Mouse (Mus musculus) kidney, postnatal 0 days (tissue): Measurements from ENCODE around the gene Ccnb2. TPM values are rescaled to one million over a fixed set of nuclear protein-coding genes. Genes with fewer than 3 reads are reported as not detected.
A peak's percentile ranks its signal among the peaks of the same experiment; 100 is the strongest.

Experiments
- ATAC-seq: fragments of 200-750 bp; cut with Nextera tagmentation; replicated peaks from 2 replicates; pipeline ENCODE4 v1.8.0; 2017; ENCODE audit warnings: low read depth, moderate number of reproducible peaks, moderate TSS enrichment, moderate library complexity; ENCODE audit not compliant: low FRiP score
- DNase-seq: peaks from one replicate; pipeline ENCODE4 v3.0.0-alpha.2; 2016; ENCODE audit warnings: low spot score
- H3K27ac ChIP-seq: fragments of 300-500 bp; sonication (generic); 2 replicates; pipeline ENCODE4 v1.5.1; 2014; ENCODE audit warnings: mild to moderate bottlenecking
- H3K27me3 ChIP-seq: fragments of 300-500 bp; sonication (generic); 2 replicates; pipeline ENCODE4 v1.6.1; 2014; ENCODE audit warnings: low read length, mixed read lengths; ENCODE audit not compliant: insufficient read depth
- H3K36me3 ChIP-seq: fragments of 300-500 bp; sonication (generic); 2 replicates; pipeline ENCODE4 v1.6.1; 2014; ENCODE audit warnings: low read length, mixed read lengths; ENCODE audit not compliant: insufficient read depth
- H3K4me1 ChIP-seq: fragments of 300-500 bp; sonication (generic); replicated peaks from 2 replicates; pipeline ENCODE4 v1.6.1; 2014; ENCODE audit warnings: antibody characterized with exemption, low read length, mixed read lengths; ENCODE audit not compliant: insufficient read depth
- H3K4me2 ChIP-seq: fragments of 300-500 bp; sonication (generic); 2 replicates; pipeline ENCODE4 v1.6.1; 2014; ENCODE audit warnings: mild to moderate bottlenecking, low read length, moderate library complexity, mixed read lengths
- H3K4me3 ChIP-seq: fragments of 300-500 bp; sonication (generic); replicated peaks from 2 replicates; pipeline ENCODE4 v1.5.1; 2014; ENCODE audit warnings: low read depth, low read length
- H3K9ac ChIP-seq: fragments of 300-500 bp; sonication (generic); 2 replicates; pipeline ENCODE4 v1.6.1; 2014; ENCODE audit warnings: low read depth, low read length
- H3K9me3 ChIP-seq: fragments of 300-500 bp; sonication (generic); replicated peaks from 2 replicates; pipeline ENCODE4 v1.6.1; 2016; ENCODE audit warnings: low read length, inconsistent platforms, mixed read lengths
- CTCF ChIP-seq: IDR thresholded peaks from 2 replicates; pipeline ENCODE4 v1.5.1; 2016; ENCODE audit warnings: antibody characterized with exemption, low read depth, mild to moderate bottlenecking, moderate library complexity
- WGBS: fragments of 180-500 bp; shearing (Covaris S2); extraction: QIAGEN DNeasy Blood & Tissue Kit; methylation state at CpG from one replicate; pipeline ENCODE4 v1.1.7; 2014; 5-methylcytosine and 5-hydroxymethylcytosine counted together
- microRNA-seq: library from miRNA; unstranded; fragments of <30 nt; microRNA quantifications from one replicate; pipeline ENCODE4, GENCODE M21; 2016
- polyA plus RNA-seq: library from polyadenylated mRNA; unstranded; fragments of >200 nt; fragmentation: Nextera tagmentation; extraction: Ambion mirVana; gene quantifications from 2 replicates; pipeline ENCODE4 v1.2.1, GENCODE M21; 2015

The Ccnb2 gene
- polyA plus RNA-seq, 1 experiment from 2014 or later: 127 TPM

DNA sequence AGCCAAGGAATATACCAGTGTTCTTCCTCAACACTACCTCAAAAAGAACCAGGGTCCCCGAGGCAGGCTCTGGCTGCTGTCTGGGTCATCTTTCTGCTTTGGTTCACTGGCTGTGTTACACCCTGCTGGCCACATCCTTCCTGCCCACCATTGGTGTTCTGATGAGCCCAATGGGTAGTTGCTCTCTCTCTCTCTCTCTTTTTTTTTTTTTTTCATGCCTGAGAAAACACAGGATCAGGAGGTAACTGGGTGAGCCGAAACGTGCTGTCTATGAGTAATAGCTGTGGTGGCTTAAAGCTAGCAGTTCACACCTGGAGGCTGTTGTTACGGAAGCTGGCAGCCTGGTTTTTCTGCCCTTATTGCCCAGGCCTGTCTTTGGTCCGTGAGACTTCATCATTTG lies 49.7 kb downstream of the Ccnb2 start:
- ATAC-seq (no peak), DNase-seq (peak; percentile 22)
- Histone ChIP-seq H3K9me3 (no peaks in the 10 kb centered on the region), H3K36me3 (peaks cover 27% of the 10 kb centered on the region), H3K4me1 (no peaks in the 10 kb centered on the region), H3K27ac (no peak overlapping the region), H3K4me3 (no peak overlapping the region), H3K27me3 (no peaks in the 10 kb centered on the region), H3K4me2 (no peak overlapping the region), H3K9ac (no peak overlapping the region)
- WGBS: 38% methylated on average over 5 of the region's 5 CpGs
- no peak for TF ChIP-seq CTCF

DNA sequence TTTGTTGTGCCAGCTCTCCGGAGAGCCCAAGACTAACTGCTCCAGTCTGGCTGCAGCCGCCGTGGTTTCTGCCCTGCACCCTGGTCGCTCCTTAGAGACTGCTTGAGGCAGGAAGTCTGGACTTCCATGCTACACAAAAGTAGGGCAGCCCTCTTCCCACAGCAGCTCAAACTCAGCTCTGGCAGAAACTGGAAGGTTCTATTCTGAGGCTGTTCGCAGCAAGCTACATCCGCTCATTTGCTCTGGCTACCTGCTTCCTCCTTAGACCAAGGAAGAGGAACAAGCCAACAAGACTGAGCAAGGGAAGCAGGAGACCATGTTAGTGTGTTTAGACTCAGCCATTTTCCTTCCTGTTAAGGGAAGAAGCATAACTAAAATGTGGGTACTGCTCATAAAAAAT lies 54.4 kb downstream of the Ccnb2 start:
- DNase-seq (no peak), ATAC-seq (no peak)
- H3K9ac ChIP-seq: no peak overlapping the region
- H3K4me2 ChIP-seq: no peak overlapping the region
- TF ChIP-seq CTCF: no peak
- H3K36me3 ChIP-seq: peaks cover 42% of the 10 kb centered on the region
- WGBS: 90% methylated on average over 6 of the region's 6 CpGs
- H3K4me3 ChIP-seq: no peak overlapping the region
- H3K27ac ChIP-seq: no peak overlapping the region
- H3K4me1 ChIP-seq: no peaks in the 10 kb centered on the region
- H3K9me3 ChIP-seq: no peaks in the 10 kb centered on the region
- no peaks in the 10 kb centered on the region for H3K27me3 ChIP-seq

DNA sequence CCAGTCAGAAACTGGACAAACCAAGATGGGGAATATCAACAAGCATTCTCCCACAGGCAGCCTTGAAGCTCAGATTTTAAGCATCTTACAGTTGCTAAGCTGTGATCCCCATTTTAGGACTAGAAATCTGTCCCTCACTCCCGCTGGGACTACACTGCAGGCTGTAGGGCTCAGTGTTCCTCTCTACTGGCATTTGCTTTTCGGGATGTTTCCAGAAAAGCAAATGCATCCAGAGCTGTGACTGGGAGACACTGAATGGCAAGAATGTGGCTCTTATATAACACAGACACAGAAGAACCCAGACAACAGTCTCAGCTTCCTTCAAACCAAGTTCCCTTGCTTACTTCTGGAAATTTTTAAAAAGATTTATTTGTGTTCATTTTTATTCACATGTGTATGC lies 55.4 kb downstream of the Ccnb2 start:
- TF ChIP-seq CTCF: no peak
- H3K27me3 ChIP-seq: no peaks in the 10 kb centered on the region
- no peak for DNase-seq
- H3K9ac ChIP-seq: no peak overlapping the region
- no peak overlapping the region for H3K4me2 ChIP-seq
- no peak for ATAC-seq
- peaks cover 42% of the 10 kb centered on the region for H3K36me3 ChIP-seq
- H3K27ac ChIP-seq: no peak overlapping the region
- H3K4me1 ChIP-seq: no peaks in the 10 kb centered on the region
- WGBS: 93% methylated on average over 2 of the region's 2 CpGs
- no peak overlapping the region for H3K4me3 ChIP-seq
- no peaks in the 10 kb centered on the region for H3K9me3 ChIP-seq

DNA sequence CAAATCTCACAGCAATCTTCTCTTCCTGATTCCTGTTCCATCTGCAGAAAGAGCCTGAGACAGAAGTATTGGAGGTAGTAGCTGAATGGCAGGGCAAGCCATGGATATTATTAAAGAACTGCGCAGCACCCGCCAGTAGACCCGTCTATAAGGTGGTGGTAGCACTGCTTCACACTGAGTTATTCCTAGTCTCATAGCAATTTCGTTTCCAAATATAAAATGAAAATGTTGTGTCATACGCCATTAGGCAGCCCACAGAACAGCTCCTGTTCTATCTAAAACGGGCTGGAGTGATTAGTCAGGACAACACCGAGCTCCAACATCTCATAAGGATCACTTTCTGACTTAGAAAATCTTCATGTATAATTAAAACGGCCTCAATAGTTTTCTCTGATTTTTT lies 56.6 kb downstream of the Ccnb2 start:
- no peak for TF ChIP-seq CTCF
- H3K9ac ChIP-seq: no peak overlapping the region
- ATAC-seq (no peak), DNase-seq (no peak)
- H3K36me3 ChIP-seq: peaks cover 34% of the 10 kb centered on the region
- no peaks in the 10 kb centered on the region for H3K9me3 ChIP-seq
- WGBS: 95% methylated on average over 8 of the region's 8 CpGs
- H3K4me3 ChIP-seq: no peak overlapping the region
- no peak overlapping the region for H3K4me2 ChIP-seq
- no peaks in the 10 kb centered on the region for H3K27me3 ChIP-seq
- no peaks in the 10 kb centered on the region for H3K4me1 ChIP-seq
- no peak overlapping the region for H3K27ac ChIP-seq

DNA sequence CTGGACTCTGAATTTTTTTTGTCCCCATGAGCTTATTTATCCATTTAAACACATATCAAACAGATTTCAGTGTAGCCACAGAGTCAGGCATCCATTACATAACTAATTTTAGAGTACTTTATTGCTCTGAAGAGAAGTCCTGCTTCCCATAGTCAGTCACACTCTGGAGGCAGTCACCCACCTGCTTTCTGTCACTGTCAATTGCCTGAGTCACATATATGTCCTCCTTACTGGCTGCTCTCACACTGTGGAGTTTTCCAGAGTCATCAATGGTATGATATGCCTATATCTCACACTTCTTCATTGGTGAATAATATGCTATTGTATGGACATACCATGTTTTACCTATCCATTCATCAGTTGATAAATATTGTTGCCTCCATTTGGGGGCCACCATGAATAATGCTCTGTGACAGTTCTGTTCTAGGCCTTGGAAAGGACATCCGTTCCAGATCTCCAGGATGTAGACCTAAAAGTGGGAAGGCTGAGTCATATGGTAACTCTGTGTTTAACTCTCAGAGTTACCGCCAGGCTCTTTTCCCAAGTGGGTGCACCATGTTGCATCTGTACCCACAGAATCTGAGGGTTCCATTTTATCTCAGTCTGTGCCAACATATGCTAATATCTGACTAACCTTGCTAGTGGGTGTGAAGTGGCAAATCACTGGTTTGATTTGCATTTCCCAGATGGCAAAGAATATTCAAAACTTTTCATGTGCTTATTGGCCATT lies 61.8 kb downstream of the Ccnb2 start:
- H3K4me3 ChIP-seq: no peak overlapping the region
- no peak overlapping the region for H3K27ac ChIP-seq
- H3K9ac ChIP-seq: no peak overlapping the region
- H3K9me3 ChIP-seq: no peaks in the 10 kb centered on the region
- no peaks in the 10 kb centered on the region for H3K4me1 ChIP-seq
- 98% methylated on average over 2 of the region's 2 CpGs for WGBS
- ATAC-seq (no peak), DNase-seq (no peak)
- no peaks in the 10 kb centered on the region for H3K27me3 ChIP-seq
- 0 out of 2 replicates have a peak, but pooled peaks cover 16% of the 10 kb centered on the region for H3K36me3 ChIP-seq
- TF ChIP-seq CTCF: no peak
- H3K4me2 ChIP-seq: no peak overlapping the region

Small RNA genes lying within 50 kb of the gene (microRNA-seq; reads per million reads assigned to microRNA genes)
- 2.2 reads per million, percentile 2 among the genes with 10 or more reads in this experiment for gene Mir5626

Other genes starting within 250 kb of the Ccnb2 start
- 17.0 and 20.2 TPM in 2 replicates for gene Myo1e, start 214.2 kb downstream of the Ccnb2 start, polyA plus RNA-seq
- gene Rnf111, start 82.2 kb upstream of the Ccnb2 start, polyA plus RNA-seq: 21.7 and 23.1 TPM in 2 replicates
- 38.1 and 38.9 TPM in 2 replicates for gene Sltm, start 121.2 kb upstream of the Ccnb2 start, polyA plus RNA-seq
- 1.3 and 1.7 TPM in 2 replicates for gene Gm10642, start 234.7 kb upstream of the Ccnb2 start, polyA plus RNA-seq
- gene Mindy2, start 235.6 kb upstream of the Ccnb2 start, polyA plus RNA-seq: 14.6 and 16.9 TPM in 2 replicates